Mouse (Mus musculus) ovary, postnatal 14 days (tissue): ENCODE data around the gene Vmn1r15.

ENCODE experiments used
- DNase-seq: peaks from one replicate; pipeline ENCODE4 v3.0.0; 2022; ENCODE audit warnings: low spot score

Gene Vmn1r15

GRCm38 (mm10) chr6:57257652-57258051 is at the start of gene Vmn1r15:
TSS of gene Vmn1r15 (plus strand) at chr6:57257952.
- DNase-seq, result no peak

GRCm38 (mm10) chr6:57231386-57231785 is 26.4 kb upstream of the Vmn1r15 start, which contains the start of gene Vmn1r14:
TSS of gene Vmn1r14 (plus strand) at chr6:57231686.
- no peak for DNase-seq

GRCm38 (mm10) chr6:57260990-57261389 is 3.2 kb downstream of the Vmn1r15 start:
- DNase-seq, result no peak

GRCm38 (mm10) chr6:57271881-57272280 is 14.1 kb downstream of the Vmn1r15 start:
- no peak for DNase-seq

- DNase-seq, result no peak
Measured at GRCm38 (mm10) chr6:57272517-57272916, 14.8 kb downstream of the Vmn1r15 start.

- DNase-seq, result no peak
Measured at GRCm38 (mm10) chr6:57278952-57279351, 21.2 kb downstream of the Vmn1r15 start.
